Mouse (Mus musculus): Measurements from ENCODE around the gene Ltbr. TPM values are rescaled to one million over a fixed set of nuclear protein-coding genes. Genes with fewer than 3 reads are reported as not detected.

Gene Ltbr
- polyA plus RNA-seq, 1 experiment, result 83.0 TPM

GRCm38 (mm10) chr6:125330626-125331326, 17.1 kb upstream of the Ltbr start:
- TF ChIP-seq MAX (IDR thresholded peaks at IDR 0.05) (no peak), FOSL1 (IDR thresholded peaks at IDR 0.05; ENCODE audit: insufficient read depth, low read length, poor library complexity, severe bottlenecking) (no peak), CEBPB (IDR thresholded peaks at IDR 0.05; ENCODE audit: low read depth) (no peak), MYOG (IDR thresholded peaks at IDR 0.05; ENCODE audit: control insufficient read depth, extremely low read depth, insufficient read length) (no peak), CTCF (IDR thresholded peaks at IDR 0.05; ENCODE audit: control insufficient read depth, insufficient read depth, insufficient read length) (no peak), MYOD1 (IDR thresholded peaks at IDR 0.05; ENCODE audit: control insufficient read depth, insufficient read length, low read depth) (no peak), USF1 (IDR thresholded peaks at IDR 0.05; ENCODE audit: low read depth) (no peak)
- H3K79me2 ChIP-seq (ENCODE audit: control insufficient read depth, insufficient read depth), result no peaks in the 10 kb centered on the region
- no peaks in the 10 kb centered on the region for H3K36me3 ChIP-seq (ENCODE audit: control insufficient read depth, insufficient read depth)
- H3K79me3 ChIP-seq (ENCODE audit: low read depth), result no peaks in the 10 kb centered on the region
- H3ac ChIP-seq (ENCODE audit: control insufficient read depth, insufficient read length, low read depth), result peak overlapping the region; percentile 65
- H3K4me3 ChIP-seq (ENCODE audit: insufficient read depth, poor library complexity, severe bottlenecking), result no peak overlapping the region
- no peaks in the 10 kb centered on the region for H3K27me3 ChIP-seq (ENCODE audit: control insufficient read depth, insufficient read depth, insufficient read length)

GRCm38 (mm10) chr6:125328243-125328642, 14.6 kb upstream of the Ltbr start:
- H3K79me3 ChIP-seq (ENCODE audit: low read depth), result no peaks in the 10 kb centered on the region
- TF ChIP-seq MYOD1 (IDR thresholded peaks at IDR 0.05; ENCODE audit: control insufficient read depth, insufficient read length, low read depth), result no peak
- no peak for TF ChIP-seq CTCF (IDR thresholded peaks at IDR 0.05; ENCODE audit: control insufficient read depth, insufficient read depth, insufficient read length)
- TF ChIP-seq FOSL1 (IDR thresholded peaks at IDR 0.05; ENCODE audit: insufficient read depth, low read length, poor library complexity, severe bottlenecking), result no peak
- TF ChIP-seq CEBPB (IDR thresholded peaks at IDR 0.05; ENCODE audit: low read depth), result no peak
- no peak for TF ChIP-seq MAX (IDR thresholded peaks at IDR 0.05)
- TF ChIP-seq USF1 (IDR thresholded peaks at IDR 0.05; ENCODE audit: low read depth), result no peak
- TF ChIP-seq MYOG (IDR thresholded peaks at IDR 0.05; ENCODE audit: control insufficient read depth, extremely low read depth, insufficient read length), result no peak
- no peaks in the 10 kb centered on the region for H3K27me3 ChIP-seq (ENCODE audit: control insufficient read depth, insufficient read depth, insufficient read length)

GRCm38 (mm10) chr6:125325337-125325736, 11.7 kb upstream of the Ltbr start:
- no peak overlapping the region for H3ac ChIP-seq (ENCODE audit: control insufficient read depth, insufficient read length, low read depth)
- no peaks in the 10 kb centered on the region for H3K36me3 ChIP-seq (ENCODE audit: control insufficient read depth, insufficient read depth)
- H3K4me3 ChIP-seq (ENCODE audit: insufficient read depth, poor library complexity, severe bottlenecking), result no peak overlapping the region
- H3K79me3 ChIP-seq (ENCODE audit: low read depth), result no peaks in the 10 kb centered on the region
- H3K27me3 ChIP-seq (ENCODE audit: control insufficient read depth, insufficient read depth, insufficient read length), result no peaks in the 10 kb centered on the region
- no peaks in the 10 kb centered on the region for H3K79me2 ChIP-seq (ENCODE audit: control insufficient read depth, insufficient read depth)
- no peak for TF ChIP-seq CEBPB (IDR thresholded peaks at IDR 0.05; ENCODE audit: low read depth)
- no peak for TF ChIP-seq USF1 (IDR thresholded peaks at IDR 0.05; ENCODE audit: low read depth)

More at GRCm38 (mm10) chr6:125328243-125328642, 14.6 kb upstream of the Ltbr start:
- Histone ChIP-seq H3K4me3 (ENCODE audit: insufficient read depth, poor library complexity, severe bottlenecking) (no peak overlapping the region), H3K79me2 (ENCODE audit: control insufficient read depth, insufficient read depth) (no peaks in the 10 kb centered on the region), H3K36me3 (ENCODE audit: control insufficient read depth, insufficient read depth) (no peaks in the 10 kb centered on the region), H3ac (ENCODE audit: control insufficient read depth, insufficient read length, low read depth) (no peak overlapping the region)

DNA sequence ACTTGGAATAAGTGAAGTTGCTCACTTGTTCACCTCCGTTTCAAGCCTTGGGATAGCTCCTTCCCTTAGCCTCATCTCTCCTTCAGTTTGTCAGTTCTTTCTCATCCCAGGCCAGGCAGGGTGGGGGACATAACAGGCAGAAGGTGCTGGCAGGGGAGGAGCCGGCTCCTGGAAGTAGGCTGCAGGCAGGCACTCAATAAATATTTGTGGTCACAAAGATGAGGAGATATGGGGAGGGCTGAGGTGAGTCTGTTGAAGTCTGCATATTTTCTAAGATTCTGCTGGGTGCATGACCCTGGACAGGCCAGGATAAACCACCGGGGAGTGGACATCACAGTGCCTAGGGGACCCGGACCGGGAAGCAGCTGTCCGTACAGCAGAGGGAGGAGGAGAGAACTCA, 9.9 kb upstream of the Ltbr start:
- H3ac ChIP-seq (ENCODE audit: control insufficient read depth, insufficient read length, low read depth), result no peak overlapping the region
- H3K27me3 ChIP-seq (ENCODE audit: control insufficient read depth, insufficient read depth, insufficient read length), result no peaks in the 10 kb centered on the region
- no peak overlapping the region for H3K4me3 ChIP-seq (ENCODE audit: insufficient read depth, poor library complexity, severe bottlenecking)
- no peaks in the 10 kb centered on the region for H3K79me2 ChIP-seq (ENCODE audit: control insufficient read depth, insufficient read depth)
- no peak for TF ChIP-seq FOSL1 (IDR thresholded peaks at IDR 0.05; ENCODE audit: insufficient read depth, low read length, poor library complexity, severe bottlenecking)
- TF ChIP-seq CEBPB (IDR thresholded peaks at IDR 0.05; ENCODE audit: low read depth), result no peak
- no peak for TF ChIP-seq MYOD1 (IDR thresholded peaks at IDR 0.05; ENCODE audit: control insufficient read depth, insufficient read length, low read depth)
- TF ChIP-seq MAX (IDR thresholded peaks at IDR 0.05), result no peak
- no peak for TF ChIP-seq CTCF (IDR thresholded peaks at IDR 0.05; ENCODE audit: control insufficient read depth, insufficient read depth, insufficient read length)
- TF ChIP-seq MYOG (IDR thresholded peaks at IDR 0.05; ENCODE audit: control insufficient read depth, extremely low read depth, insufficient read length), result no peak
- TF ChIP-seq USF1 (IDR thresholded peaks at IDR 0.05; ENCODE audit: low read depth), result no peak
- no peaks in the 10 kb centered on the region for H3K79me3 ChIP-seq (ENCODE audit: low read depth)
- H3K36me3 ChIP-seq (ENCODE audit: control insufficient read depth, insufficient read depth), result no peaks in the 10 kb centered on the region

DNA sequence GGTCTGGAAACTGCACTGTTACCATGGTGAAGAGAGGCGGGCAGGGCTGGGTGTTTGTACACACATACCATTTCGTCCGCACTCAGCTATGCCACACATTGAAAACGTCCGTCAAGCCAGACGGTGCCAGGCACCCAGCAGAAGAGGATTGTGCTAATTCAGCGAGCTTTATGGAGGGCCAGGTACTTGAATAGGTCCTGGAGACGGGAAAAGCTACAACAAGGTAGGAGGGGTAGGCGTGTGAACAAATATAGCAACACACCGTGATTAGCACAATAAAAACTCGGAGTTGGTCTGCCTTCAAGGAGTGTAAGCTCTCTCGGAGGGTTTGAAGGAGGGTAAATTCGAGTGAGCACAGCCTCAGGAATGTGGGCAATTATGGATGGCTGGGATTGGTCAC, 9.1 kb upstream of the Ltbr start:
- TF ChIP-seq FOSL1 (IDR thresholded peaks at IDR 0.05; ENCODE audit: insufficient read depth, low read length, poor library complexity, severe bottlenecking) (no peak), CTCF (IDR thresholded peaks at IDR 0.05; ENCODE audit: control insufficient read depth, insufficient read depth, insufficient read length) (no peak), USF1 (IDR thresholded peaks at IDR 0.05; ENCODE audit: low read depth) (no peak), MYOD1 (IDR thresholded peaks at IDR 0.05; ENCODE audit: control insufficient read depth, insufficient read length, low read depth) (no peak), MAX (IDR thresholded peaks at IDR 0.05) (no peak), CEBPB (IDR thresholded peaks at IDR 0.05; ENCODE audit: low read depth) (no peak), MYOG (IDR thresholded peaks at IDR 0.05; ENCODE audit: control insufficient read depth, extremely low read depth, insufficient read length) (no peak)
- H3K36me3 ChIP-seq (ENCODE audit: control insufficient read depth, insufficient read depth), result no peaks in the 10 kb centered on the region
- no peak overlapping the region for H3K4me3 ChIP-seq (ENCODE audit: insufficient read depth, poor library complexity, severe bottlenecking)
- H3K79me3 ChIP-seq (ENCODE audit: low read depth), result no peaks in the 10 kb centered on the region
- no peaks in the 10 kb centered on the region for H3K79me2 ChIP-seq (ENCODE audit: control insufficient read depth, insufficient read depth)
- H3ac ChIP-seq (ENCODE audit: control insufficient read depth, insufficient read length, low read depth), result no peak overlapping the region
- H3K27me3 ChIP-seq (ENCODE audit: control insufficient read depth, insufficient read depth, insufficient read length), result no peaks in the 10 kb centered on the region
